Mouse (Mus musculus) 416B (cell line): ENCODE results near the gene Ipo7.
"Not testable (repeated sequence)": the region's sequence is repeated elsewhere in the genome, so short reads cannot be mapped to it uniquely, and the experiment has no call there.

Experiments
- DNase-seq: peaks from one replicate; pipeline ENCODE4 v3.0.0; 2011; ENCODE audit warnings: low read depth

The Ipo7 gene

DNA sequence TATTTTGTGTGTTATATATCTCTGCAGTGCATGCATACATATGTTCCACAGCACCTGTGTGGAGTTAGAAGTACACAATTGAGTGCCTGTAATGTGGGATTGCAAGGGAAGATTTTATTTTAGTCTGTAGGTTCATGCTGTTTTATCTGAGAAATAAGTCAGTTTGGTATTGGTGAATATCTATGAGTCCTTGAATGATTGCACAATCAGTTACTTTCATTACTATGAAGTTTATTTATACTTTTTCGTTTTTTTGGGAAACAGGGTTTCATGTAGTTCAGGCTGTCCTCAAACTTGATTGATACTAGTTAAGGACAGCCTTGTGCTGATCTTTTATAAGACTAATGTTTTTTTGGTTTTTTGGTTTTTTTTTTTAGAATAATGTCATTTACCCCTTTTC lies 5.5 kb downstream of the Ipo7 start:
- DNase-seq = no peak

DNA sequence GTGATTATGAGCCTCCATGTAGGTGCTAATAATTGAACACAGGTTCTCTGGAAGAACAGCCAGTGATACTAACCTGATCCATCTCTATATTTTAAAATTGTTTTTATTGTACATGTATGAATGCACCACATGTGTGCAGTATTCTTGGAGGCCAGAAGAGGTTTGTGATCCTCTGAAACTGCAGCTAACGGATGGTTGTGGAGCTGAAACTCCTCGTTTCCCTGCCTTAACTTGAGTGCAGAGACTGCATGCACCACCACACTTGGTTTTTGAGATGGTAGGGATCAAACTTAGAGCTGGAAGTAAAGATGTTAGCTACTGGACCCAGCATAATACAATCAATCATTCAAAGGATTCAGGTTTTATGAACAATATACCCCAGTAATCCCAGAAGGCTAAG lies 8.5 kb downstream of the Ipo7 start:
- DNase-seq = no peak

DNA sequence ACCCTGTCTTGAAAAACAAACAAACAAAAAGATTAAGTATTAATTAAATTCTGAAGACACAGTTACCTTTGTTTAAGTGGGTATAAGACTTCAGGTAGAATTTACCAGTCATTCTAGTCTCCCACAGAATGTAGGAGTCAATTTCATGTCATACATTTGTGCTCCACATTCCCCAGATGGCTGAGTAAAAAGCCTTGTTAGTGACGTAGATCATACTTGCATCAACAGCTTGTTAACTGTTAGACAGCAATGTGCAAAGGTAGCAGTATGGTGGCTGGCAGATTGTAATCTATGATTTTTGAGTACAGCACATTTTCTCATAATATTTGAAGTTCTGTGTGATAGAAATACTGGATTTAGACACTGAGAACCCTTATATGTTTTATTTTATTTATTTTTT lies 10.8 kb downstream of the Ipo7 start:
- no peak for DNase-seq

DNA sequence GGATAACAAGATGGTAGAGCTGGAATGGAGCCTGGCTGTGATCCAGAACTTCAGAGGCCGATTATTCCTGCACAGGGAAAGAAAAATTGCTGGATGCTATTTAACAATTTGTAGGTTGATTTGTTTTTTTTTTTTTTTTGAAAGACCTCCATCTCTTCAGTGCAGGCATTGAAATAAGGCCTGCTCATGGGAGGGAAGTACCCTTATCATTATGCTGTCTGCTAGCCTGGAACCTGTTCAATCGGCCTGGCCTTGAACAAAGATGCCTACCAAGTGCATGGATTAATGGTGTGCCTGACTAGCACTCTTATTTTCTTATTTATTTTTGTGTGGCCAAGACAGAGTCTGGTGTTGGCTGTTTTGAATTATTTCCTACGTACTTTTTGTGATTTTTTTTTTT lies 12.3 kb downstream of the Ipo7 start:
- no peak for DNase-seq

DNA sequence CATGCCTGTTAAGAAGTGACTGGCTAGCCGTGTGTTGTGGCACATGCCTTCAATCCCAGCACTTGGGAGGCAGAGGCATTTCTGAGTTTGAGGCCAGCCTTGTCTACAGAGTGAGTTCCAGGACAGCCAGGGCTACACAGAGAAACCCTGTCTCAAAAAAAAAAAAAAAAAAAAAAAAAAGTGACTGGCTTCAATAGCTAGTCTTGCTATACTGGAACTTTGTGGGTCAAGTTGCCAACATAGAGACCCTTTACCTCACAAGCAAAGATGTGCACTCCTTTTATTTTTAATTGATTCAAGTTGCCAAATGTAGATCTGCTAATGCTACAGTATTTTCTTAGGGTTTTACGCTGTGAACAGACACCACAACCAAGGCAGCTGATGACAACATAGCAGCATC lies 39.6 kb downstream of the Ipo7 start:
- DNase-seq = not testable (repeated sequence)

DNA sequence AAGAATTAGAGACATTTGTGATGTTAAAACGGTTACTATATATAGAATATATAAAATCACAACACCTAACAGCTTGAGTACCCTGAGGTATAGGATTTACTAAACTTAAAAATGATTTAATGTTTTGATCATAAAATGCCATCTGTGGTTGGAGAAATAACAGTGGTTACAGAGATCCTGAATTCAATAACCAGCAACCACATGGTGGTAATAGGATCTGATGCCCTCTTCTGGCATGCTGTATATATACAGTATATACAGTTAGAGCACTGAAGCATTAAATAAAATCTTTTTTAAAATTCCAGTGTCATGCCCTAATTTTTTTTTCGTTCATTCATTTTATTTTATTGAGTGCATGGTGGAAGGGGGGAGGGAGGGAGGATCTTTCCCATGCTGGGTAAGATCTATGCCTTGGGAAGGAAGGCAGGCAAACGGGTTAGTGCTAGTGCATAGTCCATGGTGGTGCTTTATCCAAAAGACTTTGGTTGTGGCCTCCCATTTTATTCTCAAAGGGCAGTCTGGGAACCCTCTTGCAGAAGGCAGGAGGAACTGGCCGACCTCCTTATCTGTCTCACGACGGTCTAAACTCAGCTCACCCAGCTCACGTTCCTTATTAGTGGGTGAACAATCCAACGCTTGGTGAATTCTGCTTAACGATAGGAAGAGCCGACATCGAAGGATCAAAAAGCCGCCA lies 41.2 kb downstream of the Ipo7 start:
- DNase-seq = peak; percentile 72

DNA sequence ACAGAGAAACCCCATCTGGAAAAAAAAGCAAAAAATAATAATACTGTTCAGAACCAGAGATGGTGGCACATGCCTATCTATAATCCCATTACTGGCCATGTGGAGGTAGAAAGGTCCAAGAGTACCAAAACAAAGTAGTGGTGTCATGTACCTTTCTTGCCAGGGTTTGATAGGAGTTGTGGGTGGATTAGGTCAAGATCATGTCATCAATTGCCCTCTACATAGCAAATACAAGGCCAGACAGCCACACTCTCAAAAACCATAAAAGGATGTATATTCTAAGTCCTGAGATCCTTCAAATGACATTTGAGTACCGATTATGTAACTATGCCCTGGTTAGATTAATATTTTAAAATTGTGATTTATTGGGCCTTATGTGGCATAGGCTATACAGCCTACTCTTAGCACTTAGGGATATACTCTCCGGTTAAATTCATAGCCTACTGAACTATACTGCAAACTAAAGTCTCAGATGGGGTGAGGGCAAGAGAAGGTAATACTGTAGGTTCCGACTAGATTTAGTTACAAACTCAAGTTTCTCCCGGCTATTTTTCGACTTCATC lies 42.1 kb downstream of the Ipo7 start:
- no peak for DNase-seq

DNA sequence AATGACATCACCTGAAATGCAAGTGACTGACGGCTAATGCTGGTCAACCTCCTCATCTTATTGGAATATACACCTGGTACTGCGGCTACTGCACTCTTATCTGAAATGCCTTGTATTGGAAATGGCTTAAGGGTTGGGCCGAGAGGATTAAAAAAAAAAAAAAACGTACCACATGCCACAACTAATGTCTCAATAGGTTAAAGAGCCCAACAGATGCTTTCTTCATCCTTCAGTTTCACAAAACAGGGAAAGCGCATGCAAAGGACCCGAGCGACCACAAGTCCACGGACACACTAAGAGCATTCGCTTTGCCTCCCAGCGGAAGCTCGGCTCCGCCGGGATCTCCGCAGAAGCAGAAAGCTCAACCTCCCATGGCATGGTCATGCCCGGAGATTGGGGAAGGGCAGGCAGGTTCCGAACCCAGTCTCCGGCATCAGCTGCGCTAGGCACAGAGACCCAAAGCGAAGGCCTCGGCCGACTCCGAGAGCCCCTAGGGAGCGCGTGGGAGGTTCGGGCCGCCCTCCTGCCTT lies 42.7 kb downstream of the Ipo7 start:
- peak; percentile 80 for DNase-seq

DNA sequence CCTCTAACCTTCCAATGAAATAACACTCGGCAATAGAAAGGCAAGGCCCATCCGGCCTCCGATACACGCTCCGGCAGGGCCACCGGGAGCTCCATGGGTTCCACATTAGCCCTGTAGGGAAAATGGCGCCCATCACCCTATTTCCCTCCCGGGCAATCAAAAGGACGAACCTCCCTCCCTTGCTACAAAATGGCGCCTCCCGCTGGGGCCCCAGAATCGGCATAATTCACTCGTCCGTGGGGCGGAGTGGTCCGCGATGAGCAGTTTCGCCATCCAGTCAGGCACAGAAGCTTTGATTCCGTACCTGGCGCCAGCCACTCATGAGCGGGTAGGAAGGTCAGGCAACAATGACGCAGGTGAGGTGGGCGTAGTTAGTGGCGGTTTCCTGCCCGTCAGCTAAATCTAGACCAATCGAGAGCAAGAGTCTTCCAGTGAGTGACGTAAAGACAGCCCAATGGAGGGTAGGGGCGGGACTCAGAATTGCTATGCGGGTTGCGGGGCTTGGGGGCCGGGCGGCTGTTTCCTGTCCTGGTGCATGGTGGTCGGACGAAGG lies 43.2 kb downstream of the Ipo7 start, which contains the start of gene Zfp143:
TSS of gene Zfp143 (plus strand) at position 19 of the 553 bp plus-strand sequence.
- peak; percentile 100 for DNase-seq

DNA sequence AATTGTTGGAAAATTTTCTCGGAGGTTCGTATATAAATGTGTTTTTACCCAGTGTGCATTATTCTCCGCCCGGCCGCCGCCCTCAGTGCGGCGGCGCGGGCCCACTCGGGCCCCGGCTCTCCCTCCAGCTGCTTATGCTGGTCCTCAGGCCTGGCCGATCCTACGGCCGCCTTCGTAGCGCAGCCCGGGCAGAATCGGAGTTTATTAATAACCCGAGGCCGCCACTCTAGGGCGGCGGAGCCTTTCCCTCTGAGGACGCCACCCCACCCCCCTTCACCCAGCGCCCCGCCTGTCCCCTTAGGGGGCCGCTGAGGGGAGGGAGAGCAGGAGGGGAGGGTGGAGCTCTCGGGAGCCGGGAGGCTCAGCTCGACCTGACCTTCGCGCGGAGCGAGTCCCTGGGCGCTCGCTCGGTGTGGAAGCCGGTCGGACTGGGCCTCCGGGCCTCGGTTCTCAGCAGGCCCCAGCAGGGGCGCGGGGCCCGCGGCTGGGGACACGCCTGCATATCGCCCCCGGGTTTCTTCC lies 43.7 kb downstream of the Ipo7 start:
- DNase-seq = no peak

DNA sequence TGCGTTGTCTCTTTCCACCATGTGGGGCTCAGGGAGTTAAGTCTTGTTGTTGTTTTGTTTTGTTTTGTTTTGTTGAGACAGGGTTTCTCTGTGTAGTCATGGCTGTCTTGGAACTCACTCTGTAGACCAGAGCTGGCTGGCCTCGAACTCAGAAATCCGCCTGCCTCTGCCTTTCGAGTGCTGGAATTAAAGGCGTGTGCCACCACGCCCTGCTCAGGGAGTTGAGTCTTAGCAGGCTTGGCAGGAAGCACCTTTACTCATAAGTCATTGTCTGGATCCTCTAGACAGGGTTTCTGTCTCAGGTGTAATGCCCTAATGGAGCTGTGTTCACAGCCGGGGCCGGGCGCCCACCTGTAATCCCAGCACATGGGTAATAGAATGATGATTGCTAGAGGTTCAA lies 45.7 kb downstream of the Ipo7 start:
- no peak for DNase-seq

DNA sequence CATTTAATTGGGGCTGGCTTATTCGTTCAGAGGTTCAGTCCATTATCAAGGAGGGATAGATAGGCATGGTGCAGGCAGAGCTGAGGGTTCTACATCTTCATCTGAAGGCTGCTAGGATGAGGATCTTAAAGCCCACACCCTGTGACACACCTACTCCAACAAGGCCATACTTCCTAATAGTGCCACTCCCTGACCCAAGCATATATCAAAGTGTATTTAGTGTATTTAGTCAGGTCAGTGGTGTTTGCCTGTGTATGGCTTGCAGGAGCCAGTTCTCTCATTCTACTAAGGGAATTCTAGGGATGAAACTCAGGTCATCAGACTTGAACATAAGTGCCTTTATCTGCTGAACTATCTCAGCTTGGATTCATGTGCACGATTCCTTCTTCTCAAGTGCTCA lies 51.0 kb downstream of the Ipo7 start:
- no peak for DNase-seq

DNA sequence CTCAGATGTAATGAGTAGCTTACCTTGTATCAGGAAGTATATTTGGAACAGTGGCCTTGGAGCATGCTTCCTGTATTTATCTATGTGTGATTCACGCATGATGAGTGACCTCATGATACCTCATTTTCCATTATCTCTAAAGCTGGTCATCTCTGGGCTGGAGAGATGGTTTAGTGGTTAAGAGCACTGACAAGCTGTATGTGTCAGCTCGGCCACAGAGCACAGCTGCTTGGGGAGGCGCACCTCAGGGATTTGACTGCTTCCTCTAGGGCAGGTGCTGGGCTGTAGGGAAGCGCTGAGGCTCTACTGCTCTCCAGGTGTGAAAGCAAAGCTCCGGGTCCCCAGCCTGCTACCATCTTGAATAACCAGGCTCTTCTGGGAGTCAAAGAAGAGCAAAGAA lies 60.1 kb downstream of the Ipo7 start:
- DNase-seq = peak; percentile 78

DNA sequence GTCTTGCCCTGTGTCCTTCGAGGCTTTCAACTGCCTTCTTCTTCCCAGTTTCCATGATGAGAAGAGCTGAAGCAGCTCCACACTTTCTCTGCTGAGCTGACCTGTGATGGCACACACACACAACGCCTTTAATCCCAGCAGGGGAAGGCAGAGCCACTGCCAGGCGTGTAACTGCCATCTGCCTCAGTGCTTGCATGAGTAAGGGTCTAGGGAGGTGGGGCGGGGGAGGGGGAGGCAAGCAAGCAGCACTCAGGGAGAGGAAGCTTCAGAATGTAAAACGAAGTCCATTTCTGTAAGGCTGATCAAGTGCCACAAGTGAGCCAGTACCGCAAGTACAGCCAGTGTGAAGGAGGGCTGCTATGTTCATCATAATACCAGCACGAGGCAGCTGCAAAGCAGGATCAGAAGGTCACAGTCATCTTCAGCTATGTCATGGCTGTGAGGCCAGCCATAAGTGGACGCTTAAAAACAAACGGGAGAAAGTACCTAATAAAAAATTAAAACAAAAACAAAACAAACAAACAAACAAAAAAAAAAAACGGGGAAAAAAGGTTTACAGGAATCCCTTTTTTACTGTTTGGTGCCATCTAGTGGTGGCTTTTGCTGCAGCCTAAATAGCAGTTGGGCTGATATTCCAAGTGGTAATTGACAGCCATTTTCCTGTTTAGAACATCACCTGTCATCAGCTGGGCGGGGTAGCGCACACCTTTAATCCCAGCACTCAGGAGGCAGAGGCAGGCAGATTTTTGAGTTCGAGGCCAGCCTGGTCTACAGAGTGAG lies 65.5 kb downstream of the Ipo7 start:
- peak; percentile 70 for DNase-seq

DNA sequence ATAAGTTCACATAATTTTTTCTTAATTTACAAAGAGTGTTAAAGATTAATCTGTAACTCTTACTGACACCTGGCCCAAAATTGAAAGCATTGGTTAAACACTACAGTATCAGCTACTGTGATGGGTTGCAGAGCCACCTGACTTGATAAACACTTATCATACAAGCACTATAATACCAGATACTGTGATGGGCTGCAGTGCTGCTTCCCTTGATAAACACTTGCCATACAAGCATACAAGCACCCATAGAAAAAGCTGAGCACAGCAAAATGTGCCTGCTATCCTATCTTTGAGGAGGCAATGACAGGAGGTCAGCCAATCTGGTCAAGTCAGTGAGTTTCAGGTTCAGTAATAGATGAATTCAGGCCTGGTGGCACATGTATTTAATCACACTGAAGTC lies 67.1 kb downstream of the Ipo7 start:
- DNase-seq = no peak

DNA sequence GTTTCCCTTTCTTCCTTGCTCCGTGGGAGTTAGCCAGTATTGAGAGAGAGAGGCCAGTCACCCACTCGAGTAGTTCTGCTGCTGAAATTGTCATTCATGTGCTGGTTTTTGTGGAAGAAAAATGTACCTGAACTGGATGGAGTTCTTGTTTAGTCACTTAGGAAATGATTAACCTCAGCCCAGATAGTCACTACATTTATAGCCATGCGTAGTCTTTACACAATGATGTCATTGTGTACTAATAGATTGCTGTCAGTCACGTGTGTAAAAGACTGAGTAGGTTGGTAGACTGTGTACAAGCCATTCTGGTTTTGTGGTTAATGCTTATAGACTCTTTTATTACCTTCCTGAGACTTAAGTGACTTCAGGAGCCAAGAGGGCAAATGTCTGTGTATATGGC lies 69.8 kb downstream of the Ipo7 start:
- DNase-seq = peak; percentile 46

DNA sequence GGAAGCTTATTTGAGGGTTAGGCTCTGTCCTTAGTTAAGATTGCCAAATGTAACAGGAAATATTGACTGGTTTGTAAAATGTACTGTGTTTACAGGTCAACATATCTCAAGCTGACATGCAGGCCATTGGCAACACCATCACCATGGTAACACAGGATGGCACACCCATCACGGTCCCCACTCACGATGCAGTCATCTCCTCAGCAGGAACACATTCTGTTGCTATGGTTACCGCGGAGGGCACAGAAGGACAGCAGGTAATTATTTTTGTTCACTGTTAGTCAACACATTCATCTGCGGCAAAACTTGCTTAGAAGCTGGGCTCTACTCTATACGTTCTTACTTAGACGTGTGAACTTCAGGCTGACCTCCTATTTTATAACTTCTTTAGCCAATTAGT lies 73.6 kb downstream of the Ipo7 start:
- no peak for DNase-seq

DNA sequence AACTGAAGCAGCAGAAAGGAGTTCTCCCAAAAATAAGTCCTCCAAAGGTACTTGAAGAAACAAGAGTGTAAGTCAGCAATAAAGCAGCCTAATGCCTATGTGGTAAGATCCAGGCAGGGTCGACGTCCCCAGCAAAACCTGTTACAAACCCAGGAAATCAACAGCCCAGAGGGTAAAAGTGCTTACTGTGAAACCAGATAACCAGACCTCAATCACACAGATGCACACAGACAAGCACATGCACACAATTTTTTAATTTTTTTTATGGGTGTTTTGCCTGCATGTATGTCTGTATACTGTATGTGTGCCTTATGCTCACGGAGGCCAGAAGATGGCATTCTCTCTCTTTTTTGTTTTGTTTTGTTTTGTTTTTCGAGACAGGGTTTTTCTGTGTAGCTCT lies 78.3 kb downstream of the Ipo7 start:
- DNase-seq = peak; percentile 48

DNA sequence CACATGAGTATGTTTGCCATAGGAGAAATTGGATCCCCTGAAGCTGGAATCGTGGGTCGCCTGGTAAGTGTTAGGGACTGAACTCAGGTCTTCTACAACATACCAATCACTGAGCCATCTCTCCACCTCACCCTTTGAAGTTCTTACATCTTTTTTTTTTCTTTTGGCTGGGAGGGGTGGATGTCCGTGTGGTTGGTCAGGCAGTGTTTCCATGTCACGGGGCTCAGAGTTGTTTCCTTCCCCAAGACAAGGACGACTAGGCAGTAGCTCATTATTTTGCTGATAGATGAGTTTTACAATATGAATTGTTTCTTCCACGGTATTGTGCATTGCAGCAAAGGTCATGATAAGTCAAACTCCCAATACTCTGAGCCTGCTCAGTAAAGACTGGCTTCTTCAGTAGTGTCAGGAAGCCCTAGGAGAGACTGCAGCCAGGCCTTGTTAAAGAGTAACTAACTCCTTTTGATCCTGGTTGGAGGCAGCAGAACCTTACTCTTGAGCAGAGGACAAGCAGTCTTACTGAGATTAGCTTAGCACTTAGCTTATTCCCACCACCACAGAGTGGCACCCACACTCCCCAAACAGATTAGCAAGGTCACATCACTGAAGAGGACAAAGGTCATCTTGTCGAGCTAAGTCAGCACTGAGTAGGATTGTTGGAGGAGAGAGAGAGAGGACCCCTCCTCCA lies 79.2 kb downstream of the Ipo7 start:
- DNase-seq = no peak

DNA sequence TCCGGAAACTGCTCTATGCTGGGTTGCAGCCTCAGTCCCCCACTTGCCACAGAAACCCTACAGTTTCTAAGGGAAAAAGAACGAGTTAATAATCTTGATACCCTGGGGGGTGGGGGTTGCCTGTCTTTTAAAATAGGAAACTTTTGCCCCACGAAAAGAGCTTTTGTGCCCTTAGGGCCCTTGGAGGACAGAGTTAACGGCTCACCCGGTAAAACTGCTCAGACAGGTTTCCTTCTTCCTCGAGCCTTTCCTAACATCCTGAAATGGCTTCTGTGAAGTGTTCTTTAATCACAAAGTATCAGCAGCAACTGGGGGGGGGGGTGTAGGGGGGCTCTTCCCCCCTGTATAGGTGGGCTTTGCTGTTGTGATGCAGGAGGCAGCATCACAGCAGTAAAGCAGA lies 82.8 kb downstream of the Ipo7 start:
- no peak for DNase-seq

DNA sequence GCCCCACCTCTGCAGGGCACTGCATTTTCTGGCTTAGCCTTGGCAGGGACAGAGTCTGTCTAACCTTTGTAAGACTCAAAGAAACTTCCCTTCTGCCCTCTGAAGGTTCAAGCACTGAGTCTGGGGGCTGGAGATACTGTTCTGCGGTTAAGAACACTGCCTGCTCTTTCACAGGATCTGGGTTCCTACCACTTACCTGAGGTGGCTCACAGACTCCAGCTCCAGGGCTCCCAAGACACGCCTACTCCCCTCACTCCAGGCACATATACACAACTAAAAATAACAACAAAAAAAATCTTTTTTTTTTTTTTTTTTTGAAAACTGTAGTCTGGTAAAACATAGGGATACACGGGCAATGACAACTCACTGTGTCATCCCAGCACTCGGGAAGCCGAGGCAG lies 83.2 kb downstream of the Ipo7 start:
- DNase-seq = no peak

DNA sequence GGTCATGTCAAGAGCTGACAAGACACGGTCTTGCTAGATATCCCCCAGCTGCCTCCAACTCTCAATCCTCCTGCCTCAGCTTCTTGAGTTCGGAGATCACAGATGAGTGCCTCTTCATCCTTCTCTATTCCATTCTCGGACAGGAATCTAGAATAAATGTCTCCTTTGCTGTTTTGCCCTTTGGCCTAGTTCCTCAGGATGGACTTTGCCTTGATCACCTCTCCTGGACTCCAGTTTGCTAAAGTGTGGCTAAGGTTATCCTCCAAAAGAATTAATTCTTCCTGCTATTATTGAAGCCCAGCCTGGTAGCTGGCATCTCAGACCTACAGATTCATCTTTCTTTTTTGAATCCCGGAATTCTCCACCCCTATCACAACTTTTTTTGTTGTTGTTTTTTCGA lies 87.0 kb downstream of the Ipo7 start:
- no peak for DNase-seq
